In genomic region chr13:38248151-38248550, GRCm38 (mm10) we compare ENCODE assay signal across 24 mouse cellular contexts. TPM values are rescaled to one million over a fixed set of nuclear protein-coding genes. Genes with fewer than 3 reads are reported as not detected.
DNase-seq lines count a peak whose midpoint lies in the region; ATAC-seq lines count a peak whose summit lies in the region.
"Had no signal": no experiment of that assay in that cellular context is flagged by ENCODE, and none has a peak within 500 bp of the region (broad histone marks: within the 10 kb centered on the region; RNA-seq: fewer than 3 reads in every experiment).

No protein-coding gene starts in this region.

- WGBS in kidney, embryonic 16.5 days = 52% methylated on average over 5 of the region's 5 CpGs
- 26% methylated on average over 5 of the region's 5 CpGs for WGBS in large intestine, adult 2 months

- no peaks in the 10 kb centered on the region for H3K27me3 ChIP-seq in kidney, embryonic 16.5 days (ENCODE audit: insufficient read depth, low read length)
- H3K27me3 ChIP-seq: forebrain, embryonic 15.5 days; hindbrain, embryonic 12.5 days; limb, embryonic 15.5 days; midbrain, embryonic 12.5 days; neural tube, embryonic 15.5 days; Patski; stomach, embryonic 15.5 days had no signal

- no peak overlapping the region for H3K27ac ChIP-seq in kidney, embryonic 16.5 days (ENCODE audit: low read length)
- H3K27ac ChIP-seq: embryonic facial prominence, embryonic 10.5 days; forebrain, embryonic 15.5 days; hindbrain, embryonic 12.5 days; left cerebral cortex, adult 2 months; limb, embryonic 15.5 days; liver, embryonic 14.5 days; midbrain, embryonic 12.5 days; neural tube, embryonic 15.5 days; stomach, embryonic 15.5 days had no signal

- H3K4me2 ChIP-seq in kidney, embryonic 16.5 days (replicated peaks; ENCODE audit: low read depth, low read length) = no peak overlapping the region
- H3K4me2 ChIP-seq: forebrain, embryonic 15.5 days; hindbrain, embryonic 12.5 days; limb, embryonic 15.5 days; midbrain, embryonic 12.5 days; neural tube, embryonic 15.5 days; stomach, embryonic 15.5 days had no signal

- peak; percentile 54; the same call in 1 of the 2 replicates for ATAC-seq in kidney, embryonic 16.5 days (ENCODE audit: low FRiP score, low TSS enrichment)
- ATAC-seq: forebrain, embryonic 15.5 days; Patski had no signal

- intact Hi-C loops in heart, postnatal 10 days (cut with DNase I) = no loop called here
- intact Hi-C loops in heart, postnatal 25 days (cut with DNase I) = no loop called here
- intact Hi-C loops in gastrocnemius, postnatal 14 days (cut with DNase I; ENCODE audit: low total_unique reads) = no loop called here

- H3K4me1 ChIP-seq in kidney, embryonic 16.5 days (ENCODE audit: insufficient read depth, low read length) = no peaks in the 10 kb centered on the region
- H3K4me1 ChIP-seq: embryonic facial prominence, embryonic 10.5 days; forebrain, embryonic 15.5 days; hindbrain, embryonic 12.5 days; limb, embryonic 15.5 days; midbrain, embryonic 12.5 days; neural tube, embryonic 15.5 days; stomach, embryonic 15.5 days had no signal

- DNase-seq in heart, postnatal 10 days = peak; percentile 56 to 59
- DNase-seq in heart, postnatal 25 days (ENCODE audit: low spot score) = no peak
- no peak for DNase-seq in kidney, adult 11 months
- DNase-seq in kidney, postnatal 10 days = peak; percentile 65
- peak; percentile 13 for DNase-seq in large intestine, adult 2 months (ENCODE audit: low read depth, low spot score)
- no peak for DNase-seq in gastrocnemius, postnatal 14 days
- DNase-seq: adrenal gland, postnatal 36 days; cerebellum, postnatal 10 days; left cerebral cortex, postnatal 4 days; lung, postnatal 10 days; right cerebral cortex, adult 18-20 months; thymus, adult 2 months; thymus, postnatal 4 days had no signal

- H3K36me3 ChIP-seq in kidney, embryonic 16.5 days (ENCODE audit: insufficient read depth, low read length) = no peaks in the 10 kb centered on the region
- H3K36me3 ChIP-seq: embryonic facial prominence, embryonic 10.5 days; forebrain, embryonic 15.5 days; hindbrain, embryonic 12.5 days; limb, embryonic 15.5 days; midbrain, embryonic 12.5 days; neural tube, embryonic 15.5 days; stomach, embryonic 15.5 days had no signal

- no peaks in the 10 kb centered on the region for H3K9me3 ChIP-seq in kidney, embryonic 16.5 days (ENCODE audit: low read length)
- H3K9me3 ChIP-seq: embryonic facial prominence, embryonic 10.5 days; forebrain, embryonic 15.5 days; hindbrain, embryonic 12.5 days; limb, embryonic 15.5 days; midbrain, embryonic 12.5 days; neural tube, embryonic 15.5 days; stomach, embryonic 15.5 days had no signal

- H3K4me3 ChIP-seq in kidney, embryonic 16.5 days (ENCODE audit: low read length) = no peak overlapping the region
- H3K4me3 ChIP-seq: embryonic facial prominence, embryonic 10.5 days; forebrain, embryonic 15.5 days; hindbrain, embryonic 12.5 days; left cerebral cortex, adult 2 months; limb, embryonic 15.5 days; midbrain, embryonic 12.5 days; neural tube, embryonic 15.5 days; stomach, embryonic 15.5 days had no signal

- no peak overlapping the region for H3K9ac ChIP-seq in kidney, embryonic 16.5 days (replicated peaks; ENCODE audit: low read length)
- H3K9ac ChIP-seq: forebrain, embryonic 15.5 days; hindbrain, embryonic 12.5 days; limb, embryonic 15.5 days; liver, embryonic 14.5 days; midbrain, embryonic 12.5 days; neural tube, embryonic 15.5 days; stomach, embryonic 15.5 days had no signal

RNA-seq across cellular contexts. Expression of gene Snrnp48, which starts 43.4 kb away (rescaled TPM):
- 10 to 100 TPM; 10.7 to 11.0 TPM for total RNA-seq in heart, postnatal 10 days (2021)
- total RNA-seq in heart, postnatal 25 days (2021) = 10 to 100 TPM in 1 of 2 experiments, 1 to 10 TPM in 1; 9.7 to 10.3 TPM
- 32.3 and 37.3 TPM in 2 replicates for polyA plus RNA-seq in kidney, embryonic 16.5 days (2015; fragmentation: Nextera tagmentation; extraction: Ambion mirVana)
- 18.6 and 31.0 TPM in 2 replicates for polyA plus RNA-seq in large intestine, adult 2 months (2012; rRNA removed)
- 1 to 10 TPM; 6.2 to 7.7 TPM for total RNA-seq in gastrocnemius, postnatal 14 days (2021)

Comparison
In these comparisons a context has a peak if more than half of its experiments do, and no peak if none do; other contexts are left out.
1. DNase-seq: peak in heart, postnatal 10 days (2 of 2), kidney, postnatal 10 days (single experiment) and large intestine, adult 2 months (single experiment); none in heart, postnatal 25 days (single experiment), kidney, adult 11 months (single experiment) and gastrocnemius, postnatal 14 days (single experiment).